Comparison of ENCODE assay signal across 9 mouse cellular contexts in the genomic region with DNA sequence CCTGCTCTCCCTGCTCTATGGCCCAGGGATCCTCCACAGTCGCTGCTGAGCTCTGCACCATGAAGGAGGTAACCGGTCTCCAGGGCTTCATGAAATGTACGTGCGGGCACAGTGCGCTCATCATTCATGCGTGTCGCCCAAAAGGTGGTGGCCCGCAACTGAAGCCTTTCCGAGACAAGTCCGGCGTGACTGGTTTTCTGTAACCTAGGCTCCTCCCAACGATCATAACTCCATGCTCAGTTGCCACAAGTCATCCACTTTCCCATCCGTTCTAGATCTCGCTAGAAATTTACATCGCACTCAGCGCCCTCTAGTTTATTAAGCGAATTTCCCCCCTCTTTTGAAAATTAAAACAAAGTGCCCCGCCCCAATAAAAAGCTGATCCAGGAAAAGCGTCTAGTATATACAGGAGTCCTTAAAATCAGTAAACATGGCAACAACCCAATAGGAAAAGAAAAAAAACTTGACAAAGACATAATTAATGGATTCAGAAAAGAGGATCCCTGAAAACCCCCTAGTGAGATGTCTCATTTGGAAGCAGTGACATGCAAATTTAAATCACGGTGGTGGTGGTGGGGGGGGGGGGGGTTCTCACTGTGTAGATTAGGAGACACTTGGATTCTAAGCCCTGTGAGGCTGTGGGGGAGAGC. TPM values are rescaled to one million over a fixed set of nuclear protein-coding genes. Genes with fewer than 3 reads are reported as not detected.
DNase-seq lines count a peak whose midpoint lies in the region; ATAC-seq and TF ChIP-seq lines count a peak whose summit lies in the region.
"Had no signal": no experiment of that assay in that cellular context is flagged by ENCODE, and none has a peak within 500 bp of the region (broad histone marks: within the 10 kb centered on the region; RNA-seq: fewer than 3 reads in every experiment).

No protein-coding gene starts in this region.

- no peak overlapping the region for H3K9ac ChIP-seq in heart, embryonic 12.5 days
- no peak overlapping the region for H3K9ac ChIP-seq in hindbrain, embryonic 11.5 days (ENCODE audit: low read depth, low read length)

- H3K4me3 ChIP-seq in heart, embryonic 12.5 days, result peak overlapping the region; percentile 34
- peak overlapping the region; percentile 65 for H3K4me3 ChIP-seq in E14TG2a.4 (replicated peaks; ENCODE audit: low read length)
- H3K4me3 ChIP-seq in hindbrain, embryonic 11.5 days (ENCODE audit: low read depth, low read length), result no peak overlapping the region

- H3K9me3 ChIP-seq in heart, embryonic 12.5 days (replicated peaks), result no peaks in the 10 kb centered on the region
- H3K9me3 ChIP-seq in E14TG2a.4 (ENCODE audit: low read length), result peaks cover 4% of the 10 kb centered on the region; the same call in 1 of the 2 replicates
- no peaks in the 10 kb centered on the region for H3K9me3 ChIP-seq in hindbrain, embryonic 11.5 days (ENCODE audit: control insufficient read depth, low read length)
- H3K9me3 ChIP-seq: G1E had no signal

- DNase-seq in heart, adult 8-10 months (ENCODE audit: low spot score), result no peak
- peak; percentile 43 for DNase-seq in hindbrain, embryonic 11.5 days (ENCODE audit: low spot score)
- peak; percentile 23 for DNase-seq in lung, postnatal 10 days
- DNase-seq in cerebellum, adult 9-10 months, result no peak

- peaks cover 38% of the 10 kb centered on the region for H3K27me3 ChIP-seq in heart, embryonic 12.5 days (replicated peaks)
- peaks cover 16% of the 10 kb centered on the region; the same call in 1 of the 2 replicates for H3K27me3 ChIP-seq in E14TG2a.4 (ENCODE audit: insufficient read depth, low read length)
- peaks cover 5% of the 10 kb centered on the region for H3K27me3 ChIP-seq in hindbrain, embryonic 11.5 days (ENCODE audit: control insufficient read depth, insufficient read depth, low read length)

- WGBS in heart, embryonic 12.5 days, result 11% methylated on average over 20 of the region's 20 CpGs
- 8% methylated on average over 20 of the region's 20 CpGs for WGBS in hindbrain, embryonic 11.5 days

- H3K4me1 ChIP-seq in heart, embryonic 12.5 days (replicated peaks), result peaks cover 4% of the 10 kb centered on the region
- peaks cover 59% of the 10 kb centered on the region for H3K4me1 ChIP-seq in E14TG2a.4 (replicated peaks; ENCODE audit: low read depth, low read length)
- H3K4me1 ChIP-seq in hindbrain, embryonic 11.5 days (replicated peaks; ENCODE audit: control insufficient read depth, insufficient read depth, low read length), result no peaks in the 10 kb centered on the region; the same call in 1 of the 2 replicates

- H3K27ac ChIP-seq in heart, embryonic 12.5 days (ENCODE audit: poor library complexity, severe bottlenecking), result no peak overlapping the region
- no peak overlapping the region for H3K27ac ChIP-seq in hindbrain, embryonic 11.5 days (ENCODE audit: low read depth, low read length)

- TF ChIP-seq CTCF in E14TG2a.4 (conservative IDR thresholded peaks at IDR 0.05; ENCODE audit: low read length), result no peak

- no peak for ATAC-seq in heart, embryonic 12.5 days (ENCODE audit: insufficient number of reproducible peaks, low FRiP score)
- no peak; the same call in 1 of the 2 replicates for ATAC-seq in hindbrain, embryonic 11.5 days (ENCODE audit: low FRiP score)
- ATAC-seq in granulocyte monocyte progenitor cell, adult 5-6 weeks (replicated peaks; ENCODE audit: poor library complexity, severe bottlenecking), result no peak
- ATAC-seq in activated CD4-positive, CD25-positive, alpha-beta regulatory T cell, adult 4 months, result no peak

- no peaks in the 10 kb centered on the region for H3K36me3 ChIP-seq in heart, embryonic 12.5 days
- no peaks in the 10 kb centered on the region for H3K36me3 ChIP-seq in E14TG2a.4 (ENCODE audit: insufficient read depth, low read length)
- H3K36me3 ChIP-seq in hindbrain, embryonic 11.5 days (ENCODE audit: control insufficient read depth, insufficient read depth, low read length), result no peaks in the 10 kb centered on the region
- H3K36me3 ChIP-seq: G1E had no signal

- H3K4me2 ChIP-seq in heart, embryonic 12.5 days, result peak overlapping the region; percentile 64
- peak overlapping the region; percentile 36 for H3K4me2 ChIP-seq in hindbrain, embryonic 11.5 days (replicated peaks; ENCODE audit: low read depth, low read length)

RNA-seq across cellular contexts. Expression of gene Trim2, which starts 28.2 kb away (rescaled TPM):
- polyA plus RNA-seq in heart, embryonic 12.5 days (2016; fragmentation: Nextera tagmentation; extraction: Ambion mirVana), result 9.0 and 10.1 TPM in 2 replicates
- 1 to 10 TPM; 4.9 to 8.2 (median 6.7) TPM for total RNA-seq in heart, adult 8-10 months (2022)
- 104 and 109 TPM in 2 replicates for polyA plus RNA-seq in hindbrain, embryonic 11.5 days (2014; fragmentation: Nextera tagmentation; extraction: Ambion mirVana)
- total RNA-seq in granulocyte monocyte progenitor cell, adult 5-6 weeks (2014; fragmentation: Nextera tagmentation), result not detected in 2 replicates
- not detected in 2 replicates for total RNA-seq in granulocyte monocyte progenitor cell, adult 5-6 weeks (2017)
- 1 to 10 TPM; 1.2 to 2.3 TPM for polyA plus RNA-seq in activated CD4-positive, CD25-positive, alpha-beta regulatory T cell, adult 4 months (2017; shearing (Covaris generic))
- polyA plus RNA-seq: G1E had no signal

Comparison
In these comparisons a context has a peak if more than half of its experiments do, and no peak if none do; other contexts are left out.
1. DNase-seq: peak in hindbrain, embryonic 11.5 days (single experiment) and lung, postnatal 10 days (single experiment); none in heart, adult 8-10 months (single experiment) and cerebellum, adult 9-10 months (single experiment).